Mouse (Mus musculus): ENCODE data around the gene Klhdc7b. TPM values are rescaled to one million over a fixed set of nuclear protein-coding genes. Genes with fewer than 3 reads are reported as not detected.

The Klhdc7b gene
- polyA plus RNA-seq, 1 experiment from 2014 or later: not detected

- peaks cover 19% of the 10 kb centered on the region for H3K36me3 ChIP-seq (replicated peaks)
- no peak overlapping the region for H3K4me3 ChIP-seq (replicated peaks)
- no peaks in the 10 kb centered on the region for H3K9me3 ChIP-seq
- H3K4me1 ChIP-seq: peaks cover 33% of the 10 kb centered on the region
- no peak overlapping the region for H3K27ac ChIP-seq
- 83% methylated on average over 7 of the region's 7 CpGs for WGBS
- H3K4me2 ChIP-seq: no peak overlapping the region
- peaks cover 49% of the 10 kb centered on the region for H3K27me3 ChIP-seq
- no peak overlapping the region for H3K9ac ChIP-seq
- ATAC-seq (ENCODE audit: low FRiP score): no peak
Observed at GRCm38 (mm10) chr15:89376040-89376439, 8.7 kb upstream of the Klhdc7b start.

GRCm38 (mm10) chr15:89376957-89377356 lies 7.8 kb upstream of the Klhdc7b start, which contains the start of gene Tymp:
Gene Tymp, minus strand, starts transcription at chr15:89377039.
- H3K9ac ChIP-seq: no peak within 1 kb of the TSS
- H3K27ac ChIP-seq: no peak within 1 kb of the TSS
- ATAC-seq (ENCODE audit: low FRiP score): no peak
- H3K4me1 ChIP-seq: peaks cover 33% of the 10 kb centered on the region
- peaks cover 49% of the 10 kb centered on the region for H3K27me3 ChIP-seq
- no peak within 1 kb of the TSS for H3K4me3 ChIP-seq (replicated peaks)
- H3K9me3 ChIP-seq: no peaks in the 10 kb centered on the region
- 17% methylated on average over 16 of the region's 16 CpGs for WGBS
- peaks cover 9% of the 10 kb centered on the region for H3K36me3 ChIP-seq (replicated peaks)
- no peak within 1 kb of the TSS for H3K4me2 ChIP-seq

- Histone ChIP-seq H3K9ac (no peak overlapping the region), H3K4me2 (no peak overlapping the region), H3K4me1 (peaks cover 33% of the 10 kb centered on the region), H3K27ac (no peak overlapping the region), H3K27me3 (peaks cover 49% of the 10 kb centered on the region), H3K4me3 (replicated peaks) (no peak overlapping the region), H3K9me3 (no peaks in the 10 kb centered on the region), H3K36me3 (replicated peaks) (peaks cover 5% of the 10 kb centered on the region)
- WGBS: 9% methylated on average over 18 of the region's 18 CpGs
- ATAC-seq (ENCODE audit: low FRiP score): no peak
Observed at GRCm38 (mm10) chr15:89377362-89377761, 7.4 kb upstream of the Klhdc7b start.

- ATAC-seq (ENCODE audit: low FRiP score): no peak
- Histone ChIP-seq H3K27ac (no peak overlapping the region), H3K4me2 (peak overlapping the region; percentile 67), H3K36me3 (replicated peaks) (no peaks in the 10 kb centered on the region), H3K27me3 (peaks cover 49% of the 10 kb centered on the region), H3K4me1 (peaks cover 26% of the 10 kb centered on the region), H3K9me3 (no peaks in the 10 kb centered on the region), H3K9ac (peak overlapping the region; percentile 36; the same call in 1 of the 2 replicates), H3K4me3 (replicated peaks) (peak overlapping the region; percentile 38)
- WGBS: 10% methylated on average over 46 of the region's 46 CpGs
Observed at GRCm38 (mm10) chr15:89377938-89378828, 6.5 kb upstream of the Klhdc7b start.

- Histone ChIP-seq H3K9ac (peak within 1 kb of the TSS; percentile 36; the same call in 1 of the 2 replicates), H3K4me1 (peaks cover 23% of the 10 kb centered on the region), H3K4me2 (peak within 1 kb of the TSS; percentile 67), H3K27ac (no peak within 1 kb of the TSS), H3K36me3 (replicated peaks) (no peaks in the 10 kb centered on the region), H3K9me3 (no peaks in the 10 kb centered on the region), H3K4me3 (replicated peaks) (peak within 1 kb of the TSS; percentile 38), H3K27me3 (peaks cover 49% of the 10 kb centered on the region)
- no peak for ATAC-seq (ENCODE audit: low FRiP score)
- under 1% methylated on average over 33 of the region's 33 CpGs for WGBS
Observed at GRCm38 (mm10) chr15:89378831-89379401, 5.8 kb upstream of the Klhdc7b start, which contains the start of gene Odf3b. Gene Odf3b, minus strand, starts transcription at chr15:89379282.

- H3K27ac ChIP-seq: no peak overlapping the region
- 0 out of 2 replicates have a peak, but pooled peaks have one; percentile 15 for ATAC-seq (ENCODE audit: low FRiP score)
- 15% methylated on average over 10 of the region's 10 CpGs for WGBS
Observed at GRCm38 (mm10) chr15:89379429-89379828, 5.3 kb upstream of the Klhdc7b start.

GRCm38 (mm10) chr15:89387127-89387526 lies 2.4 kb downstream of the Klhdc7b start:
- whole genome bisulfite sequencing: 52% methylated on average over 12 of the region's 12 CpGs
- Histone ChIP-seq H3K27ac (no peak overlapping the region), H3K9me3 (no peaks in the 10 kb centered on the region), H3K4me3 (replicated peaks) (no peak overlapping the region), H3K9ac (no peak overlapping the region), H3K36me3 (replicated peaks) (no peaks in the 10 kb centered on the region), H3K4me1 (no peaks in the 10 kb centered on the region), H3K4me2 (no peak overlapping the region), H3K27me3 (peaks cover 10% of the 10 kb centered on the region)
- no peak for ATAC-seq (ENCODE audit: low FRiP score)

More at GRCm38 (mm10) chr15:89379429-89379828, 5.3 kb upstream of the Klhdc7b start:
- H3K9me3 ChIP-seq: no peaks in the 10 kb centered on the region
- peak overlapping the region; percentile 36; the same call in 1 of the 2 replicates for H3K9ac ChIP-seq
- H3K4me1 ChIP-seq: peaks cover 19% of the 10 kb centered on the region
- H3K36me3 ChIP-seq (replicated peaks): no peaks in the 10 kb centered on the region
- H3K4me3 ChIP-seq (replicated peaks): peak overlapping the region; percentile 38
- peaks cover 49% of the 10 kb centered on the region for H3K27me3 ChIP-seq
- peak overlapping the region; percentile 67 for H3K4me2 ChIP-seq

GRCm38 (mm10) chr15:89390081-89390480 lies 5.4 kb downstream of the Klhdc7b start:
- ATAC-seq (ENCODE audit: low FRiP score): no peak
- no peak overlapping the region for H3K27ac ChIP-seq
- no peak overlapping the region for H3K4me2 ChIP-seq
- H3K9ac ChIP-seq: no peak overlapping the region
- no peaks in the 10 kb centered on the region for H3K4me1 ChIP-seq
- no peaks in the 10 kb centered on the region for H3K36me3 ChIP-seq (replicated peaks)
- no peak overlapping the region for H3K4me3 ChIP-seq (replicated peaks)
- no peaks in the 10 kb centered on the region for H3K9me3 ChIP-seq
- WGBS: 91% methylated on average over 10 of the region's 10 CpGs
- H3K27me3 ChIP-seq: peaks cover 4% of the 10 kb centered on the region

- no peak for ATAC-seq (ENCODE audit: low FRiP score)
- no peak overlapping the region for H3K4me3 ChIP-seq (replicated peaks)
- no peaks in the 10 kb centered on the region for H3K4me1 ChIP-seq
- H3K36me3 ChIP-seq (replicated peaks): no peaks in the 10 kb centered on the region
- no peak overlapping the region for H3K27ac ChIP-seq
- H3K9ac ChIP-seq: no peak overlapping the region
- no peaks in the 10 kb centered on the region for H3K27me3 ChIP-seq
- no peaks in the 10 kb centered on the region for H3K9me3 ChIP-seq
- 90% methylated on average over 4 of the region's 4 CpGs for WGBS
- no peak overlapping the region for H3K4me2 ChIP-seq
Observed at GRCm38 (mm10) chr15:89396883-89397282, 12.2 kb downstream of the Klhdc7b start.

GRCm38 (mm10) chr15:89398146-89398545 lies 13.4 kb downstream of the Klhdc7b start:
- H3K27me3 ChIP-seq: no peaks in the 10 kb centered on the region
- H3K27ac ChIP-seq: no peak overlapping the region
- H3K4me3 ChIP-seq (replicated peaks): no peak overlapping the region
- no peaks in the 10 kb centered on the region for H3K9me3 ChIP-seq
- no peak overlapping the region for H3K4me2 ChIP-seq
- H3K36me3 ChIP-seq (replicated peaks): no peaks in the 10 kb centered on the region
- no peak overlapping the region for H3K9ac ChIP-seq
- 67% methylated on average over 2 of the region's 2 CpGs for WGBS
- H3K4me1 ChIP-seq: no peaks in the 10 kb centered on the region
- no peak for ATAC-seq (ENCODE audit: low FRiP score)

GRCm38 (mm10) chr15:89399716-89400115 lies 15.0 kb downstream of the Klhdc7b start:
- no peaks in the 10 kb centered on the region for H3K36me3 ChIP-seq (replicated peaks)
- H3K27me3 ChIP-seq: no peaks in the 10 kb centered on the region
- no peak overlapping the region for H3K4me3 ChIP-seq (replicated peaks)
- H3K9ac ChIP-seq: no peak overlapping the region
- H3K4me1 ChIP-seq: no peaks in the 10 kb centered on the region
- no peak overlapping the region for H3K27ac ChIP-seq
- H3K9me3 ChIP-seq: no peaks in the 10 kb centered on the region
- no peak for ATAC-seq (ENCODE audit: low FRiP score)
- no peak overlapping the region for H3K4me2 ChIP-seq
- 65% methylated on average over 1 of the region's 1 CpGs for WGBS

- Histone ChIP-seq H3K27me3 (no peaks in the 10 kb centered on the region), H3K4me1 (no peaks in the 10 kb centered on the region), H3K4me3 (replicated peaks) (no peak overlapping the region), H3K9me3 (no peaks in the 10 kb centered on the region), H3K27ac (no peak overlapping the region), H3K9ac (no peak overlapping the region), H3K4me2 (no peak overlapping the region), H3K36me3 (replicated peaks) (no peaks in the 10 kb centered on the region)
- whole genome bisulfite sequencing: 88% methylated on average over 1 of the region's 1 CpGs
- no peak for ATAC-seq (ENCODE audit: low FRiP score)
Observed at GRCm38 (mm10) chr15:89402471-89402870, 17.8 kb downstream of the Klhdc7b start.
